Mouse (Mus musculus) embryo, embryonic 10 days (tissue): ENCODE data around the gene Fcf1.
A peak's percentile ranks its signal among the peaks of the same experiment; 100 is the strongest.

Source experiments
- DNase-seq: peaks from one replicate; pipeline ENCODE4 v3.0.0-alpha.2; 2015; ENCODE audit warnings: low spot score

Fcf1 gene

DNA sequence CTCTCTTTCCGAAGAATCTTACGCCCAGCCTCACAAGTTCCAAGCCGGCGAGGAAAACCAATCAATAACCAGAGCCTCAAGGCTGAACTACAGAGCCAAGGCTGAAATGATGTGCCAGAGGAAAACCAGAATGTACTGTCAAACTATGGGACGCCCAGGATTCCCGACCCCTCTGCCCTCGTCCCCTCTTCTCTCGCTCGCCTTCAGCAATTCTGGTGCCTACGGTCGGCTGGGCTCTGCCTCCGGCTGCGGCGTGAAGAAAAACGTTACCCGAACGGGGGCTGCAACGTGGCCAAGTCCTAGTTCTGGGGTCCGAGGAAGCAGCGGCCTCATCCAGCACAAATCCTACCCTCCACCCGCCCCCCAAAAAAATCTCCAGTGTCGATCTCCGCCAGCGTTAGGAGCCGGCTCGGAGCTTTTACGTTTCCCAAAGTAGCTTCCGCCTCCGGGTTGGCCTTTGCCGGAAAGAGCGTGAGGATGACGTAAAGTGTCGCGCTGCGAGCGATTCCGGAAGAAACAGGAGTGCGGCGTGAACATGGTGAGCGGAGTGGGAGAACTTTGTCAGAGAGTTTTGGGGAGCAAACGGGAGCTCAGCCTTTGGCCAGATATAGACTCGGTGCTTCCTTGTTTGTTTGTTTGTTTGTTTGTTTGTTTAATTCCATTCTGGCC, at the start of gene Fcf1, which contains the start of gene Arel1:
Fcf1 (plus strand) TSS at position 470 of the 669 bp plus-strand sequence.
Arel1 (minus strand) TSS at position 473 of the 669 bp plus-strand sequence.
- DNase-seq: peak; percentile 97

DNA sequence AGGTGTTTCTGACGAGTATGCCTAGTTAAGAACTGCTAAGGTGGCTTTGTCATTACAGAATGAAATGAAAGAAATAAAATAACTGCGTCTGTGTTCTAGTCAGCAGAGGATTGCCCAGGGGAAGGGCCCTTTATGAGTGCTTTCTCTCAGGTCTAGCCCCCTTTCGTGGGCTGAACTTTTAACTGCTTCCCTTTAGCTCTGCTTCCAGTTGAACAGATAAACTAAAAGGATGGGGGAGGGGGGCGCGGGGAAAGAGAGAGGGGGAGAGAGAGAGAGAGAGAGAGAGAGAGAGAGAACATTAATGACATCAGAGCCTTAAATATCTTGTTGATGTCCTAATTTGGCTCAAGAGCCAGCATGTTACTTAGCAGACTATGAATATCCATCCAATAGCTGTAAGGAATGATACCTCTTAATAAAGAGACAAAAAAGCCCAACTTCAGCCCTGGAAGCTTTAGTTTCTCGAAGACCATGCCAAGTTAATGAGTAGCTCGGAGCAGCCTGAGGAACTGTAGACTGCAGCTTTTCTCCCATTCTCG, 48.7 kb upstream of the Fcf1 start:
- no peak for DNase-seq

- no peak for DNase-seq
These were observed 46.4 kb upstream of the Fcf1 start for GRCm38 (mm10) chr12:84924324-84924723.

DNA sequence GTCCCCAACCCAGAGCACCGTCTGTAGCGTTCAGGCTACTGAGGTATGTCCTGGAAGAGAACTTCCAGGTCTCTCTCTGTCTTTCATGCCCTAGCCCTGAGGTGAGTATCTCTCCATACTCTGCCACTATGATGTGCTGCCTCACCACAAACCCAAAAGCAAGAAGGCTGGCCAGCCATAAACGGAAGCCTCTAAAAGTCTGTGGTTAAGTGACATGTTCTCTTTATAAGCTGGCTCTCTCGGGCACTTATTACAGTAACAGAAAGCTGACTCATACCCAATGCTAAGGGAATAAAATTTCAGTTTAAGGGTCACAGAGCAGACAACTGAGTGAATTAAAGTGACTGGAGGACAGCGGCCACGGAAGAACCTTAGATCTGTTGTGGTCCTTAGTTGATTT, 44.2 kb upstream of the Fcf1 start:
- no peak for DNase-seq

DNA sequence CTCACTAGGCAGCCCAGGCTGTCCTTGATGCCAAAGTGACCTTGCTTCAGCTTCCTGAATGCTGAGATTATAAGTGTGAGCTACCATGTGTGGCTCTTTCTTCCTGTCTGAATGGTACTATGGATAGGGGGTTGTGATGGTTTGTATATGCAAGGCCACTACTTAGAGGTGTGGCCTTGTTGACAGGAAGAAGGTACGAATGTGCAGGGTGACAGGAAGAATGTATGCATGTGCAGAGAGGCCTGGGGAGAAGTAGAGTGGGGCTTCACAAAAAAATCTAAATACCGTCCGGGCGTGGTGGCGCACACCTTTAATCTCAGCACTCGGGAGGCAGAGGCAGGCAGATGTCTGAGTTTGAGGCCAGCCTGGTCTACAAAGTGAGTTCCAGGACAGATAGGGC, 38.5 kb upstream of the Fcf1 start:
- DNase-seq: no peak

- DNase-seq: no peak
These were observed 35.4 kb upstream of the Fcf1 start for GRCm38 (mm10) chr12:84935343-84935742.

GRCm38 (mm10) chr12:84939117-84939516, 31.6 kb upstream of the Fcf1 start:
- no peak for DNase-seq

DNA sequence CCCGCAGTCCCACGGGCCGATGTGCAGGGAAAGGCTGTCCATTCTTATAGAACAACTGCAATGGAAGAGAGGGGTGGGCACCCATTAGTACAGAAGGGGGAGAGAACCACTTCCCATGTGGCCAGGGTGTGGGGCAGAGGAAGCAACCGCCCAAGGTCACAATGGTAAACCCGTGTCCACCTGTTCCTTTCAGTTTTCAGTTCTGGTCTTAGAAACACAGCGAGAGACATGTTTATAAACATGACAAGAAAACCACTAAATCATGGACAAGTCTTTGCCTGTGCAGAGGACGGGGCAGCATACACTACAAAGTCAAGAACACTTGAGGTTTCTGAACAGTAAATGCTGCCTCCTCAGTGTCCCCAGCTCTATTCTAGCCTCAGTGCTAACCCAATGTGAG, 30.4 kb upstream of the Fcf1 start:
- no peak for DNase-seq

DNA sequence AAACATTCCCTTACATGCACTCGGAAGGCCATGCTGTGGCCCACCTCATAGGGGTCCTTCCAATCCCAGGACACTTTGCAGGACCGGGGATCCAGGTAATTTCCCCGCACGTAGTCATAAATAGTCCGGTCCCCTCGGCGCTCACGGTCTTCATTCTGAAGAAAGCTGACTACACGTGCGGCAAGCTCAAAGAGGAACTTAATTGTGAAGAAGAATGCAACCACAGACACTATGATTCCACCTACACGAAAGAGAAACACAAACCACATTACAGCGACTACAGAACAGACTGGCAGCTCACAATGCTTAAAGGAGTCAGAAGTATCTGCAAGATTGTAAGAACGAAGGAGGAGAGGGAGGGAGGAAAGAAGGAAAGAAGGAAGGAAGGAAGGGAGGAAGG, 29.0 kb upstream of the Fcf1 start:
- DNase-seq: no peak

DNA sequence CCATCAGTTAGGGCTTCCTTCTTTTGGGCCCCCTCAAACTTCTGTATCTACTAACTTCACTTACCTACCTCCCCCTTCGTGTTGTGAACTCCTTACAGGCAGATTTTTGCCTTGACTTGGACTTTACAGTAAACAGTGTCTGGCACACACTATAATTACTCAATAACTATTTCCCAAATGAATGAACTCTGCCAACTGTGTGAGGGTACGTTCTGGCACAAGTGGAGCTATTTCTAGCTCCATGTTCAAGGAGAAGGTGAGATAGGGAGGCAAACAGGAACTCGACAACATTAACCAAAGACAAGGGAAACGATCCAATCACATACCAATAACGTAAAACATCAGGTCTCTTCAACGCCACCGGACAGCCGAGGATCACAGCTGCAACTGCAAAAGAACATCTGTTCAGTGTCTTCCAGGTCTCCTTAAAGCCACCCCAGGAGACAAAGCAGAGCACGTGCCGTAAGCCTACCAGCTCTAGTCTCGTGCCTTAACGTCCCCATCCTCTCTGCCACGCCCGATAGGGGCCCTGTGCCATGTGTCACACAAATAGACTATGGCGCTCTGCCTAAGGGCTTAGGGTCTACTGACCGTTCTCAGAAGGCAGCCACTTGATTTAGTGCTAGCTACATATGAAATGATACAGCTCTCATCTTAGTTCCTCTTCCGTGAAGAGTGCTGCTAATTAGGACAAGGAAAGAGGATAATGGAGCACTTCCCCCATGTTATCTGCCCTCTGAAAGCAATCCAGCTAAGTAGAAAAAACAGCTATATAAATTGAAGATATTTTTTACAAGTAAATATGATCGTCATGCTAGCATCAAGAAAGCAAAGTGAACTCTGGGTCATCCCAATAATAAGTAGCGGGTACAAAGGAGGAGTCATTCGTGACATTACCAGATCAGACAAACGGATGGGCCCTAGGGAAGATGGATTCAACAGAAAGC, 27.4 kb upstream of the Fcf1 start:
- no peak for DNase-seq

GRCm38 (mm10) chr12:84944150-84944812, 26.4 kb upstream of the Fcf1 start:
- no peak for DNase-seq

DNA sequence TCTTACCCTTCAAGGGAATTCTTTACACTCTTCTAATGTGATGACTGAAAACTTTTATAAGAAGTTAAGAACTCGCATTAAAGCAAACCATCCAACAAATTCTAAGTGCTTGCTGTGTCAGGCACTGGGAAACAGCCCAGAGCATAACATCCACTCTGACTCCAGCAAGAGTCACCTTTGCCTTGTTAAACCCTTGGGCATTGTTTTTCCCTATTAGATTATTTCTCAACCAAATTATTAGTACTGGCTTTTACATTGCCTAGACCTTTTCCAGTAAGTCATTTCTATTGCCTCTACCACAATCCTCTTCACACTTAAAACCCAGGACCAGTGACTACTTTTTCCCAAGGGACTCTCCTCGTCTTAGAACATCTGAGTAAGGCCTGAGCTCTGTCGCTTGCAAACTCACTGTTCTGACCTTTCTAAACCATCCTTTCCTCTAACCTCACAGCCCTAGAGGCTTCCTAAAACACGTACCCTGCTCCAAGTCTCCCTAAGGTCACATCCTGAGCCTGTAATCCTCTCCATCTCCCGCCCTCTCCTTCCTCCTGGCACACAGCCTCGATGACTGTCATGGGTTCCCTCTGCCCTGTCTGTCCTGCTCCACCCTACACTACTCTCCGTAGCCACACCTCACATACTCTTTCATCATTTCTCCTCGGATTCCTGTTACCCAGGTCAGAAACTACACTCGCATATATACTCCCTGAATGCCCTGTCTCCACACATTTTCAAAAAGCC, 25.7 kb upstream of the Fcf1 start:
- no peak for DNase-seq

- no peak for DNase-seq
These were observed 22.7 kb upstream of the Fcf1 start for GRCm38 (mm10) chr12:84947894-84948583.

- no peak for DNase-seq
These were observed 22.0 kb upstream of the Fcf1 start for GRCm38 (mm10) chr12:84948584-84949285.

- DNase-seq: no peak
These were observed 19.9 kb upstream of the Fcf1 start for GRCm38 (mm10) chr12:84950763-84951162.

DNA sequence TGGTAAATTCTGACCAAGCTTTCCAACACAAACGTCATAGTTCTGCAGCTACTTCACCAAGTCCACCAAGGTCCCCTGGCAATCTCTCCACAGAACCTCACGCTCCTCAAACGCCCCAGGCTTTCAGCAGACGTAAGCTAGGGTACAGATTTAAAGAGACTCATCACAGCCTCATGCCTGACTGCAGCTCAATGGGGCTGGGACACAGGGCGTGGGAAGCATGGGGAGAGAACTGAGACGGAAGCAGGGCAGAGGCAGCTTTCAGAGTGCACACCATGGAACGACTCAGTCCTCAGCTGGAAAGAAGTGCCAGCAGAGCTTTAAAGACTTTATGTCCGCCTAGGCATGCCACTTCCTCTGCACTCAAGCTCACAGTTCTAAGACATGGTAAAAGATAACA, 19.2 kb upstream of the Fcf1 start:
- DNase-seq: no peak

- no peak for DNase-seq
These were observed 18.3 kb upstream of the Fcf1 start for GRCm38 (mm10) chr12:84952351-84952750.

- no peak for DNase-seq
These were observed 14.4 kb upstream of the Fcf1 start for GRCm38 (mm10) chr12:84956317-84956716.

GRCm38 (mm10) chr12:84958794-84959356, 11.8 kb upstream of the Fcf1 start:
- no peak for DNase-seq

DNA sequence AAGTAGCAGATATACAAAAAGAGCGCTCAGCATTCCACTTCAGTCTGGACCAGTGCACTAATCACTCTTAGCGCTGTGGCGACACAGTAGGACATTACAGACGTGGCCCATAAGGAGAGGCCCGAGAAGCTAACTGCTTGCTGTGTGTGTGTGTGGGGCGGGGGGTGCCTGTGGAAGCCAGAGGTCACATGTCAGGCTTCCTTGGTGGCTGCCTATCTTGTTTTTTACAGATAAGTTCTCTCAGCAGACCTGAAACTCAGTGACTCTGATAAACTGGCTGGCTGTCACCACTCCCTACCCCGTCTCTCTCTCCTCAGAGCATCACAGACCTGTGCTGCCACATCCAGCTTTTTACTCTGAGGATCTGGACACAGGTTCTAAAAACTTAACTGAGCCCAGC, 8.1 kb upstream of the Fcf1 start:
- peak; percentile 5 for DNase-seq
